Mouse (Mus musculus) MEL-GATA-1-ER (cell line): ENCODE results near the gene Gm6169.
"Not testable (repeated sequence)": the region's sequence is repeated elsewhere in the genome, so short reads cannot be mapped to it uniquely, and the experiment has no call there.

ENCODE experiments used
- DNase-seq: peaks from one replicate; pipeline ENCODE4 v3.0.0-alpha.2; 2012; ENCODE audit warnings: low read depth; ENCODE audit errors: extremely low read depth

Gm6169 gene

DNA sequence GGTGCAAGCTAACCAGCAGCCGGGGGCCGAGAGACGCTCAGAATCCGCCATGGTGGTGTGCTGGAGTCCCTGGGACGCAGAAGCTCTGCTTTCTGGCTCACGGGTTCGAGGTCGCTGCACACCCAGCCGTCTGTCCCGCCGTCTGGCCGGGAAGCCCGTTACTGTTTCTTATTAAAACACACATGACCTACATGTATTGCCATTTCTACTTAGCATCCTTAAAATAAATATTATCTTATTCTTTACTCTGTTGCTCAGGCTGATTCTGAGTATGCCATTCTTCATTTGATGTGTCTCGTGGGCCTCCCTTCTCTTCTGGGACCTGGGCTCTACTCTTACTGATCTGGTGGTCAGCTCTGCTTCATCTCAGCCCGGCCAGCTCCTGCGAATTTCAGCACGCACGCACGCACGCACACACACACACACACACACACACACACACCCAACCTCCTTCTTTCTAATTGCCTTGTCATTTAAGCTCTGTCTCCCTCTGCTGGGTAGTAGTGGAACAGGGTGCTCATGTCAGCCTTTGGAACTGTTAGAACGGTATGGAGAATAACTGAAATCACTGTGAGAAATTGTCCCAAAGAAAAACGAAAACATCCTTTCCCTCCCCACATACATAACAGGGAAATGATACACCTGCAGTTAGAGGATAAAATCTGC, at the start of gene Gm6169:
Gene Gm6169, minus strand, starts transcription at position 51 of the 666 bp plus-strand sequence.
- DNase-seq = peak; percentile 42

DNA sequence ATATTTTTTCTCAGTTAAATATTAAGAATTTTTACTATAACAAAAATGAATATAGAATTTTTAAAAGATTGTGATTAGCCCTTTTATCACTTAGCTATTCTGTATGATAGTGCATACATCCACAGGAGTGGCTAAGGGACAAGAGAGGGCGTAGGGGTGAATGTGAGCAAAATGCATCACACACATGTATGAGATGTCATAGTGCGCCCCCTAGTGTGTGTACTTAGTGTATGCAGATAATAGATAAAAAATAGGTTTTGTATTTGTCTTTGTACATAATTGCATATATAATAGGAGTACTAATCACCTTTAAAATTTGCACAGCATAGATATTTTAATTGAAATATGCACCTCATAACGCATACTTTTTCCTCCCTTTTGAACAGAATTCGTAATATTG, 46.8 kb upstream of the Gm6169 start:
- peak; percentile 44 for DNase-seq

DNA sequence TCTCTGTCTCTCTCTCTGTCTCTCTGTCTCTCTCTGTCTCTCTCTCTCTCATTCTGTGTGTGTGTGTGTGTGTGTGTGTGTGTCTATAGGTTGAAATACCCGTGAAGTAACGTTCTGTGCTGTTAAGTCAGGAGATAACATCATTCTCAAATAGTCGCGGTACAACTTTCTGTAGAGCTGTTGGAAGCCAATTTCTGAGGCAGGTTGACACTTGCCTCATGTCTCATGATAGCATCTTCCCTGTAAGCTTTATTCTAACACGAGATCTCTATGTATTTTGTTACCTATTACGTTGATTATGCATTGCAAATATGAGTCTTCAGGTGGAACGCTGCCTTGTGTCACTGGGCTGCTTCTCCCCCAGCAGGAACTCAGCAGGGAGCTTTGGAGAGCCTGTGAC, 43.3 kb upstream of the Gm6169 start:
- DNase-seq = no peak

DNA sequence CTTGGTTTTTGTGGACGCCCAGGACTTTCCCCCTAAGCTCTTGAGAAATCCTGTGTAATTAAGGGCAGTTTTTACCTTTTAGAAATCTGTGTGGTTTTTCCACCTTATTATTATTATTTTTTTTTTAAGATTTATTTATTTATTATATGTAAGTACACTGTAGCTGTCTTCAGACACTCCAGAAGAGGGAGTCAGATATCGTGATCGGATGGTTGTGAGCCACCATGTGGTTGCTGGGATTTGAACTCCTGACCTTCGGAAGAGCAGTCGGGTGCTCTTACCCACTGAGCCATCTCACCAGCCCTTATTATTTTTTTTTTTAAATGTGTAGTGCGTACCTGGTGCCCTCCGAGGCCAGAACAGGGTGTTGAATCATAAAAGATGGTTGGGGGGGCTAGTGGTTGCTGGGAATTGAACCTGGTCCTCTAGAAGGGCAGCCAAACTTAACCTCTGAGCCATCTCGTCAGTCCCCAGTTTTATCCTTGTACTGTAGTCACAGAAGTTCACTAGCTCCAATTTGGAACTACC, 39.4 kb upstream of the Gm6169 start:
- not testable (repeated sequence) for DNase-seq

DNA sequence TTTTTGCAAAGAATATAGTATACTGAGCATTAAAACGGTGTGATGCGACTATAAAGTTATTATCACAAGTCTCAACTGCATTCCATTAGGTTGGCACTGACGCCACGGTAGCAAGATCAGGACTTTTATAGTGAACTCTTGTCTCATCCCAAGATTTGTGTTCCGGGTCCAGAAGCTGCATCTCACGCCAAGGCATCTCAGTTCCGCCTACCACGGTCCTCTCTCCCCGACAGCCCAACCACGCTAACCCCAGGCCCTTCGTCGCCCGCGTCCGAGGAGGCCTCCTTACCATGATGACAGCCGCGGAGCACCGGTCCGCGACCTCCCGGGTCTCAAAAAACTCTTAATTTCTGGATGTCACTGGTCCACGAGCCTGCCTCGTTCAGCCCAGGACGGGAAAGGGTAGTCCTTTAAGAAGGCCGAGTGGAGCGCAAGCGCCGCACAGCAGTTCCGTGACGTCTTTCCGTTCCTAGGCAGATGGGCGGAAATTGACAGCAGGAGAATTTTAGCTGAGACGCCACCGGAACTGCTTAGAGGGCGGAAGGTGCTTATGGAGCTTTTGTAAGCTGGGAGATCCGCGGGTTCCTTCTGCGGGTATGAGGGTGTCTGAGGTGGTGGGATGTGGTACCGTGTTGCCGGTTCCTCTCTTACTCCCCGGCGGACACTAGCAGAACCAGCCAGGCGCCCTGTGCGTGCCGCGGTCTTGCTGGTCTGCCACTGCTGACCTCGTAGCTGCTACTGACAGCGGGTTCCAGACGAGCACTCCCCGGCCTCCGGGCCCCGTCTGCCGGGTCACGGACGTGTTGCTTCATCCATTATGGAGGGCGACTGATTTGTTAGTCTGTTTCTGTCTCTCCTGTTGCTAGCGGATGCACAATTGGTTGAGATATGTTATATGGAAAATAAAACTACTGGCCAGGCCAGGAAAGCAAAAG, 38.7 kb upstream of the Gm6169 start, which contains the start of the genes Gfm2 and Nsa2:
Gene Gfm2, plus strand, starts transcription at position 472 of the 935 bp plus-strand sequence.
Gene Nsa2, minus strand, starts transcription at position 472 of the 935 bp plus-strand sequence.
- peak; percentile 94 for DNase-seq

DNA sequence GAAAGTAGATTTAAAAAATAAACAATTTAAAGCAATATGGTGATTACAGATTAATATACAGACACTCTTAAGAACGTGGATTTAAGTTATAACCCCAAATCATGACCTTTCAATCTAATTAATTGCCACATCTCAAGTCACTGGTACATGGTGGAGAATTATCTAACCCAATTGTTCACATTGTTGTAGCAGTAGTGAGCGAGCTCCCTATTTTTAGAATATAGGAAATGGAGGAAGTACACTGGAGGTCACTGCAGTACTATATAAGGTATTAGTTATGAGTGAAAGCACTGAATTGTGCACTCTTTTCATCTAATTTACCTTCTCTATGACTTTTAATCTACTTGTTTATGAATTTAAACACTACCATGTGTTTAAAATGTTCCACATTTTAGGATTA, 31.4 kb upstream of the Gm6169 start:
- not testable (repeated sequence) for DNase-seq

DNA sequence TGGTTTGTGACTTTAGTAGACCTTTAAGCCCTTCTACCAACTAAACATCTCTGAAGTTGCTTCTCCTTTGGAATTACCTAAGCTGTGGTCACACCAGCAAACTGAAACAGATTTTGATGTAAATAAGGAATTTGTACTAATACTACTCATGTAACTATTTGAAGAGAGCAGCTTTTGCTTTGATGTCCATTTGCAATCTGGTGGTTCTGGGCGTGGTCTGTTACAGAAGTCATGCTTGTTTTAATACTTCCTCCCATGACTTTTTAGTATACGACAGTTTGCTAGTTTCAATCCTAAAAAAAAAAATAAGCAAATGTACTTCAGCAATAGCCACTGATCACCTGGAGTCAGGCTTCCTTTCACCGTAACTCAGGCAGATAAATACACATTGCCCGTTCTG, 30.6 kb upstream of the Gm6169 start:
- not testable (repeated sequence) for DNase-seq

DNA sequence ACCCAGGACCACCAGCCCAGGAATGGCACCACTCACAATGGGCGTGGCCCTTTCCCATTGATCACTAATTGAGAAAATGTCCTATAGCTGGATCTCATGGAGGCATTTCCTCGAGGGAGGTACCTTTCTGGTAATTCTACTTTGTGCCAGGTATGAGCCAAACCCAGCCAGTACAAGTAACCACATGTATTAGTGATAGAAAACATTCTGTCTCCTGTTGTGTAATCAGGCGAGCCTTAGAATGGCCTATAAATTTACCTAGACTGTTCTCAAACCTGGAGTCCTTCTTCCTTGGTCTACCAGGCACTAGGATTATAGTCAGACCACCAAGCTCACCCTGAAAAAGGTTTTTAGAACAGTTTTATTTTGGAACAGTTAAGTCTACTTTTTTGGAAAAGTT, 22.3 kb upstream of the Gm6169 start:
- DNase-seq = no peak

DNA sequence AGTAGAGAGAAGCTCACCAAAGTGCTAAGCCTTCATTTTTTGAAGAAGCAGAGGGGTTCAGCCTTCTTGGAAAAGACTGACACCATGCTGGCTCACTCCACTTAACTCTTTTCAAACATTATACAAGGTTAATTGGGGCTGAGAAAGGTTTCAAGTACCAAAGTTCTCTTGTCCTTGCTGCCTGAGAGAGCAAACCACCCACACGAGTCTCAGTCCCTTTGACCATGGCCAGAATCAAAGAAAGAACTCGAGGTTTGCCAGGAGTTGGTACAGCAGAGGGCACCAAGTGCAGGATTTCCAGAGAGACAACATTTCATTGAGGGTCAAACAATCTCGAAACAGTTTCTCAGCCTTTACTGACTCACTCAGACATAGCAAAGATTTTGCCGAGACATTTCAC, 10.0 kb upstream of the Gm6169 start:
- DNase-seq = no peak

DNA sequence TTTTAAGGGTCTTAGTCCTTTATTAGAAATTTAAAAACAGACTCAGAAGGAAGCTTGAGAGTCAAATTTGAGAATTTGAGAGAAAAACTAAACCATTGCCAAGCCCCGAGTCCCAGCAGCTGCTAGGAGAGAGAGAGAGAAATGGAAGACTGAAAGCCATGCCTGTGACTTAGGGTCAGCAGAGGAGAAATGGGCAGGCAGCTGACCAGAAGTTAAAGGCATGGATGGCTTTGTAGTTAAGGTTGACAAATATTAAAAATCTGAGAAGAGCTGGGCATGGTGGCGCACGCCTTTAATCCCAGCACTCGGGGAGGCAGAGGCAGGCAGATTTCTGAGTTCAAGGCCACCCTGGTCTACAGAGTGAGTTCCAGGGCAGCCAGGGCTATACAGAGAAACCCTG, 8.7 kb upstream of the Gm6169 start:
- not testable (repeated sequence) for DNase-seq

DNA sequence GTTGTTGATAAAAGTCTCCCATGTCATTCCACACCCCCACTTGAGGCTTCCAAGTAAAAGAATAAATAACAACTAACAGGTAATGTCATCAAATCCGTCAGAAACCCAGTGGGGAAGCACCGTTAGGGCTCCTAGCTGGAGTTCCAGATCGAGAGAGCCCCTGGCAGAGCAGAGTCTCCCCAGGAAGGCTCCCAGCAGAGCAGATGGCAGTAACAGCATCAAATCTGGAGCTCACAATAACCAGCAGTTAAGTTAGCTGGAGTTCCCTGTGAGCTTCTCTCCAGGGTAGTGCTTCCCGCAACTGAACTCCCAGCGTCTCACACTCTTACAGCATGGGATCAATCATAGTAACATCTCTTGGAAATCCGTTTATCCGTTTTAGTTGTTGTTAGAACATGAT, 6.0 kb upstream of the Gm6169 start:
- no peak for DNase-seq

DNA sequence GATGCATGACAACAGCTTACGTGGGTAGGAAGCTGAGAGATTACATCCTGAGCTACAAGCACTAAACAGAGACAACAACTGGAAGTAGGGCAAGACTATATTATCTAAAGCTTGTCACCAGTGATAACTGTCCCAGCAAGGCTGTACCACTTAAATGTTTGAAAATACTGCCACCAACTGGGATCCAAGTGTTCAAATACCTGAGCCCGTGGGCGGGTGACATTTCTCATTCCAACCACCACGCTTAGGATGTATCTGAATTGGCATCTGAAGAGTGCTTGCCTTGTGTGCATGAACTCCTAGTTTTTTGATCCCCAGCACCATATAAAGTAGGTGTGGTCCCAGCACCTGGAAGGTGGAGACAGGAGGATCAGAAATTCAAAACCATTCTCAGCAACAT, 3.3 kb downstream of the Gm6169 start:
- no peak for DNase-seq

DNA sequence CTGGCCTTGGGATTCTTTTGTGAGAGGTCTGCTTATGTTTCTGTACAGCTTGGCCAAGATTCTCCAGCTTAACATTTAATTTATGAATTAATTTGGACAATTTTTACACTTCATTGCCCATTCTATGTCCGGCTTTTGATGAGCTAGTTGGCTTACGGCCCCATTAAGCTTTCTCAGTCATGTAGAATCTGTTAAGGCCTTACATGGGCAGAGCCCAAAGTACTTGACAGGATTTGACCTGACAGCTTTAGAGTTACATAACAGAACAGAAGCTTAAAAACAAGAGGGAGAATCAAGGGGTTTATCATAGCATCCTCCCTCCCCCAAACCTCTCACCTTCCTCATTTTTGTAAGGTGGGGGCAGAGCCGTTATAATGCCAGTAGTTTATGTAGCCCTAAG, 10.9 kb downstream of the Gm6169 start:
- DNase-seq = no peak

DNA sequence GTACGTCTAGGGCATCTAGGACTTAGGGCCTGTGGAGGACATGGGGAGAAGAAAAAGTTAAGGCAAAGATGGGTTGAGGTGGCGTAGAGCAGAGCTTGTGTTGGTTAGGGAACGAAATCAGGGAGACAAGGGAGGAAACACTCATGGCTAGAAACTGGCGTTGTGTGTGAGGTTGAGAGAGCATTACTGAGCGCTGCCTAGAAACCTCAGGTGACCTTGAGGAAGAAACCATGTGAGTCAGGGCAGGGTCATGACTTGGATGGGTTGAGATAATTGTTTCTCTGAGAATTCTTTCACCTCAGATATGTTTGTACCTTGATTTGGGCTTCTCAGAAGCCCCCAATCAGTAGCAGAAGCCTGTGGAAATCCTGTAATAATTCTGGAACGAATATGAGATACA, 11.6 kb downstream of the Gm6169 start:
- DNase-seq = no peak

DNA sequence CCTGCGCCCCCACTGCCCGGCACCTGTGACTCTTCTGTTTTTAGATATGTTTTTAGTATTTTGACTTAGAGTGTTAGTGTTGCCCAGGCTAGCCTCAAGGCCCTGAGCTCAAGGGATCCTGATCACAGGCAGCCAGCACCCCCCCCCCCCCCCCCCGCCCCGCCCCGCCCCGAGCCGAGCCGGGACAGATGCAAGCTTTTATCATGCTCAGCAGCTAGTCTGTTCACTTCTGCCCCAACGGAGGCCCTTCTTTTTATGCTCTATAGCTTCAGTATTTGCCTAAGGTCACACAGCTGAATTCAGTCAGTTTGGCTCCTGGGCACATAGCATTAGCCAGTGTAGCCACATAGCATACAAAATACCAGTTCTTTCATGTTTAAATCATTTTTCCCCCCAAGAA, 12.7 kb downstream of the Gm6169 start:
- no peak for DNase-seq

DNA sequence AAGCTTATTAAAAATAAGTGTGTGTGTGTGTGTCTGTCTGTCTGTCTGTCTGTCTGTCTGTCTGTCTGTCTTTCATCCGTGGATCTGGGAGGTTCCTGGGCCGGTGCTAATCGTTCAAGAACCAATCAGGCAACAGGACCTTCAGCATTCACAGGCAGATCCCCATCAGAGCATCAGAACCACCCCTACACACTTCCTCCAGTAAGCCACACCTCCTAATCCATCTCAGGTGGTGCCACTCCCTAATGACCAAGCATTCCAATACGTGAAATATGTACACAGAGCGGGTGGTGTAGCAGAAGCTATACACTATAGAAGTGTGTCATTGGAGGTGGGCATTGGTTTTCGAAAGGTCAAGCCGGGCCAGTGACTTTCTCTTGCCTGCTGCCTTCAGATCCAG, 16.6 kb downstream of the Gm6169 start:
- no peak for DNase-seq

DNA sequence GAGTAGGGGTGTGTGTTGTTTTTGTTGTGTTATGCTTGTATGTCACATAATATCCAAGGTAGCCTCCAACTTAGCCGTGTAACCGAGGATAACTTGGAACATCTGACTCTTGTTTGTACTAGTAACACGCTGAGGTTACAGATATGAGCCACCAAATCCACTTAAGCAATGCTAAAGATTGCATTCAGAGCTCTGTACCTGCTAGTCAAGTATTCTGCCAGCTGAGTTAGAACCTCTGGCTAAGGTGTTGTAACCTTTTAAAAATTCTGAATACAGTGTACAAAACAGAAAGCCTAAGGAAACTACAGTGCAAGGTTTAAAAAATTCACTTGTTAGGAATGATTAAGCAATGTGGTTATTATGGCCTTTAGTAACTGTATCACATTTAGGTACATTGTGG, 18.4 kb downstream of the Gm6169 start:
- no peak for DNase-seq

DNA sequence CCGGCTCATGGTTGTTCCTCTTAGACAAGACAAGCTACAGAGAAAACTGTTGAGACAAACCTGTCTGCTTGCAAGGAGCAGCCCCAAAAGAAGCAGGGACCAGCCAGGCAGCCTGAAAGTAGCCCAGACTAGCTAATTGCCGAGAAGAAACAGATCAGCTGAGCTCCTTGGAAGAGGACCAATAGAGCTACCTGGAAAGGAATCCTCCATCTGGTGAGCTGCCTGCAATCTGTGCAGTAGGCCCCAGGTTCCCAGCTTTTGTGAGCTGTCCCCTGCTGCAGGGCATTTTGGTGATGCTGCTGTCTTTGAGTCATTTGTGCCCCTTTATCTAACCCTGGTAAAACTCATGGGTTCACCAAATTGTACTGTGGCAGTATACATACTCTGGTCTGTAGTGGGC, 18.8 kb downstream of the Gm6169 start:
- no peak for DNase-seq

DNA sequence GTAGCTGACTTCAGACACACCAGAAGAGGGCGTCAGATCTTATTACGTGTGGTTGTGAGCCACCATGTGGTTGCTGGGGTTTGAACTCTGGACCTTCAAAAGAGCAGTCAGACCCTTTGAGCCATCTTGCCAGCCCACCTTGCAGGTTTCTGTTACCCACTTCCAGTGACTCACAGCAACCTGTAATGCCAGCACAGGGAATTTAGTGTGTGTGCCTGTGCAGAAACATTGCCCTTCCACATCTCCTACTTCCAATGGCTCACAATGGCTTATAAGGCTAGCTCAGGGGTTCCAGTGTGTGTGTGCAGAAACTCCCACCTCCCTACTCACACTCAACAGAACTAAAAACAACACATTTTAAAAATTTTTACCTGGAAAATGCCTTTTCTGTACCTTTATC, 21.5 kb downstream of the Gm6169 start:
- no peak for DNase-seq

DNA sequence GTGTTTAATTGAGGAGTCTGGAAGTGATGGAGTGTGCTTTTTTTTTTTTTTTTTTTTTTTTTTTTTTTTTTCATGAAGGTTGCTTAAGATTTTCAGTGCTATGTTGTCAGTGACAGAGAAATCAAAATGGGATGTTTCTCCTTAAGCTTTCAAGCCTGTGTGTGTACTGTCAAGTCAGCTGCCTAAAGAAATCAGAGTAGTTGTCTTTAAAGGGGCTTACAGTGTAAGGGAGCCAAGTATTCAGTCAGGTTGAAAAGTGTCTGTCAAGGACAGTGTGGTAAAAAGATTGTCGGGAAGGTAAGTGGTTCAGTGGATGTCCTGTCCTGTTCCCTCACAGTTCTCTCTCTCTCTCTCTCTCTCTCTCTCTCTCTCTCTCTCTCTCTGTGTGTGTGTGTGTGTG, 25.5 kb downstream of the Gm6169 start:
- DNase-seq = no peak

DNA sequence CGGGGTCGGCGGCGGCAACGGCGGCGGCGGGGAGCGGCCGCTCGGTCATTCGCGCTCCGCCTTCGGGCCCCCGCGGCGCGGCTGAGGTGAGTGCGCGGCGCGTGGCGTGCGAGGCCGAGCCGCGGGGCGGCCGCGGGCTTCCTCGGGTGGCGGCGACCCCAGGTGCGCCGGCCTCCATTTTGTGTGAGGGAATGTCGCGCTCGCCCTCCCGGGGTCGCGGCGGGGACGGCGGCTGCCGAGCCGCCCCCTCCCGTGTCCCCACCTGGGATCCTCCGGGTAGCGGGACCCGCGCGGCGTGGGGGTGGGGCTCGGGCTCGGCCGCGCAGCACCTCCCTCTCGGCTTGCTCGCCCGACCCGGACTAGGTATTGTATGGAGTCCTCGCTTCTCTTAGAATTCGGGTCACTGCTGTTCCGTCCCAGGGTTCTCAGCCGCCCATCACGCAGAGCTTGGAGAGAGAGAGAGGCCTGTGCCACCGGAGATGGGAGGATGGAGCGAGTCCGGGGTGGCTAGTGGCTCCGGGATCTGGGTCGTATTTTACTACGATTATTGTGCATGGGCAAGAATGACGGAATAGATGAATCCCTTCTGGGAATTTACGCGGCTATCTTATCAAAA, 27.3 kb downstream of the Gm6169 start:
- no peak for DNase-seq
